Mouse (Mus musculus) retina, postnatal 1 day (tissue): ENCODE measurements around the gene Zfp462.

Experiments used
- DNase-seq: peaks from one replicate; pipeline ENCODE4 v3.0.0-alpha.2; 2012

Gene Zfp462

DNA sequence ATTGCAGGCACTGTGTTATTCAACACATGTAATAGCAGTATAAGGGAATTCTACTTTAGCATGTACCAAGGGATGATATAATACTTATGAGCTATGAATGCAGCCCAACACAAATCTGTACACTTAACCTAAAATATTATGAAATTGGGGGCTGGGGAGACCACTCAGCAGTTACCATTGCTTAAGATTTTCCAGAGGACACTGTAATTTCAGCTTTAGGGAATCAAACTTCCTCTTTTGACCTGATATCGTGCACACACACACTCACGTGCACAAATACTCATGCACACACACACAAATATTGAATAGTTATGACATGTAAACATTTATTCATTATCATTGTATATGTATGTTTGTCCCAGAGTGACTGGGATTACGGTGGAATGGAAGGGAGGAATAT lies 179.3 kb downstream of the Zfp462 start:
- no peak for DNase-seq

DNA sequence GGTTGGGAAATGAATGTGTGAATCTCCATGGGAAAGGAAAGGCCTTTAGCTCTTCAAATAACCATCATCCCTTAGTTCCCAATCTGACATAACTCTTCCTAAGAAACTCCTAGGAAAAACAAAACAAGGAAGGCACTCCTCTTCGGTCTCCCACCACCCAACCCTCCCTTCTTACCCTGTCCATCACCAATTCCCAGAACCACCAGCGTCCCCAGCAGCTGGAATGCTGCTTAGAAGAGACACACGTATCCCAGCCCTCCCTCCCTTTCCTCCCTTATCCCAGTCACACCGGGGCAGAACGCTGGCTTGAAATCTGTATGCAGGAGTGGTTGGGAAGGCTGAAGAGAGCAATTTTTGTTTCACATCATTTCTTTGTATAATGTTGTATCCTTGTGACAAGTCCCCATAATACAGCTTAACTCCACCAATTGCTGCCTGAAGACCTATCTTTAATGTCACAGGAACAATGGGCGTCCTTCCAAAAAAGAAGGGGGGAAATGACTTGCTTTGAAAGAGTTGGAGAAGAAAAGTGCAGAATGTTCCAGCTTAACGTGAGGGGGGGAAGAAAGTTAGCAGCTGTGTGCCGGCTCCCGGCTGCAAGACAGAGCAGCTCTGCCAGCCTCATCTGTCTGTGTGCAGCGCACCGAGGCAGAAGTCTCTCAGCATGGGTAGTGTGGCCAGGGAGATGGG lies 180.3 kb downstream of the Zfp462 start:
- peak; percentile 10 for DNase-seq

DNA sequence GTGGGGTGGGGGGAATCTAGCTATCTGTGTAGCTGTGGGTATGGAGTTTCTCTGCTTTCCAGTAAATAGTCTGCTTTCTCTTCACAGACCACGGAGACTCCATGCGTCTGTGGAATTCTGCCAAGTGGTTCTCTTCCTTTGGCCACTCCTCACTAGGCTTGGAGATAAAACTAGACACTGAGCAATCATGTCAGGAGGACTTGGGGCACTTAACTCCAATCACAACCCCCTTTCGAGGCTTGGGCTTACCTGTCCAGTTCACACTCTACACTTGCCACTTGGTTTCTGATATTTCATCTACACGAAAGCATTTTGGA lies 180.8 kb downstream of the Zfp462 start:
- DNase-seq: peak; percentile 11

DNA sequence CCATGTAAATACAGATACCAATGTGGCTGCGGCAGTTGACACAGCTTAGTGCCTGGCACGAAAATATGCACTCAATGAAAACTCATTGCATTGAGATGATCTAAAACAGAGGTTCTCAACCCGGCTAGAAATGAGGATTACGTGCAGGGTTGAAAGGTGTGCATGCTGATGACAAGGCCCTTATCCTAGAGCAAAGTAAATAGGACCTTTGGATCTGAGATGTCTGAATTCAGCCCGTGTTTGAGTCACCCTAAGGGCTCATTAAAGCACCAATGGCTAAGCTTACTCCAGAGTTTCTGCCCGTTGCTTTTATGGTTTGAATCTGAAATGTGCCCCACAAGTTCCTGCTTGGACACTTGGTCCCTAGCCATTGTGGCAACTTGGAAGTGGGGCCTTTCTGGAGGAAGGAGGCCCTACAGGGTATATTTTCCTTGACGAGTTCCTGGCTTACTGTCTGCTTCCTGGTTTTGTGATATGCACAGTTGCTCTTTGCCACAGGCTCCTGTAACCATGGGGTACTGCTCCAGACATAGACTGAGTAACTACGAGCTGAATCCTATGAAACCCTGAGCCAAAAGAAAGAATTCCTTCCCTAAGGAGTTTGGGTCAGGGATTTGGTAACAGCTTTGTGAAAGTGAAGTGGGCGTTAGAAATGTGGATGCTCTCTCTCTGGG lies 182.5 kb downstream of the Zfp462 start:
- no peak for DNase-seq

DNA sequence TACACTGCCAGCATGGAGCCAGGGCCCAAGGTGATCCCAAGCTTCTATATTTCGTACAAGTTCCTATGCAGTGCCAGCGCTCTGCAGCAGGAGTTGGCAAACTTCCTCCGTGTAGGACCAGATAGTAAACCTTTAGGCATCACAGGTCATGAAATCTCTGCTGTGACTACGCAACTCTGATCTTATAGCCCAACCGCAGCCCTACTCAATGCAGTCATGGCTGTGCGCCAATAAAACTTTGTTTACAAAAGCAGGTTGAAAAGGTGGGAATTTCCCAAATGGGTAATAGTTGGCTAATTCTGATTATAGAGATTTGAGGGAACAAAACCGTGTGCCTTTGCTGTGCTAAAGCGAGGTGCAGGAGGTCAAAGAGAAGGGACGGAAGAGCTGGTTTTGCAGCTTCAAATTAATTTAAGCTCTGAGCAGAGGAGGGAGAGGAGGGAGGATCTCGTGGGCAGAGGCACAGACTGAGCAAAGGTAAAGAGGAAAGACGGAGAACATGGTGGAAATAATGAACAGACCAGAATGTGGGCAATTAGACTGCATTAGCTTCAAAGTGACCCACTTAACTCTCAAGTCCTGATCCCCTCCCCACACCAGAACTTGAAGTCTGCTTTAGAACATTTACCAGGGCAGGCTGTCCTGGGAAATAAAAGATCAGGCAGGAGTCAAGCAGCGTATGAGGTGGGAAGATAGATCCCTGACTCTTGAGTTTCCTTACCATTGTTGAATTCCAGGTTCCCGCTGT lies 183.4 kb downstream of the Zfp462 start:
- DNase-seq: peak; percentile 70
